Mouse (Mus musculus): ENCODE results near the gene Zscan21.
A peak's percentile ranks its signal among the peaks of the same experiment; 100 is the strongest.

Gene Zscan21

DNA sequence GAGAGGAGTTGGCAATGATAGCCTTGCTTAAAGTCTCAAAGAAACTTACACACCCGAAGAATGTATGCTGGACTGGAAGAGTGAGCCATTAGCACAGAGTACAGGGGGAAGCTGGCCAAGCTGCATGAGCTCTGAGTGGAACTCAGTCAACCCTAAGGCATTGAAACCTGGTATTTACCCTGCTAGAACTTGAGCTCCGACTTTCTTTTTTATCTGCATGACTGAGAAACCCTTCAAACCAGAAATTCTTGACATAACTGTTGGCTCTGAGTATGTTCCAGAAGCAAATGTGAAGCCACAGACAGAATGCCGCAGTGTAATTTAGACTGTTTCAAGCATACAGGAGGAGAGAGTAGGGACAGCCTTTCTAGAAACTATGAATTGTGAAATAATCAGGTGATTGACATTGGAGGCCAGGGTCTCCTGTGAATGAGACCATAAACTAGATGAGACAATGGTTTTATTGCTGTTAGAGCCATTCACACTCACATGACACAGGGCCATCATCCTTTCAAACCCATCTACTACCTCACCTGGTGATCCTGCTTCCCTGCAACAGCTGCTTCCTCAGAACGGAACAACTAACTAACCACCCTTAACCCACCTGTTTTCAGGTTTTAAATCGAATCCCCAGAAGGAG, 15.8 kb downstream of the Zscan21 start:
- DNase-seq = peak; percentile 56 to 69

DNA sequence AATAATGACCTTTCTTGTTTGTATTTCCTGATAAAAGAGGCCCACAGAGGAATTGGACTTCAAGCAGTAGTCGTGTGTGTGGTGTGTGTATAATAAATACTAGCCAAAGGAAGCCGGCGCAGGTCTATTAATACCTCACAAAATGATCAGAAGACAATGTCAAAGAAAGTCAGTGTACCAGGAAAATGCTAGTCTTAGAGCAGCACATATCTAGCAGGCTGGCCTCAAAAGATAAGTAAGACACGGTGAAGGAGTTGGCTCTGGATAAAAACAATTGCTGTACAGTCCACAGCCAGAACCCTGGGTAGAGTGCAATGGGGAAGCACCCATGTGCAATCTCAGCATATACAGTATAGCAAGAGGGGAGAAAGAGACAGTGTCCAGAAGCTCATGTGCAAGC, 20.6 kb downstream of the Zscan21 start:
- DNase-seq = no peak

DNA sequence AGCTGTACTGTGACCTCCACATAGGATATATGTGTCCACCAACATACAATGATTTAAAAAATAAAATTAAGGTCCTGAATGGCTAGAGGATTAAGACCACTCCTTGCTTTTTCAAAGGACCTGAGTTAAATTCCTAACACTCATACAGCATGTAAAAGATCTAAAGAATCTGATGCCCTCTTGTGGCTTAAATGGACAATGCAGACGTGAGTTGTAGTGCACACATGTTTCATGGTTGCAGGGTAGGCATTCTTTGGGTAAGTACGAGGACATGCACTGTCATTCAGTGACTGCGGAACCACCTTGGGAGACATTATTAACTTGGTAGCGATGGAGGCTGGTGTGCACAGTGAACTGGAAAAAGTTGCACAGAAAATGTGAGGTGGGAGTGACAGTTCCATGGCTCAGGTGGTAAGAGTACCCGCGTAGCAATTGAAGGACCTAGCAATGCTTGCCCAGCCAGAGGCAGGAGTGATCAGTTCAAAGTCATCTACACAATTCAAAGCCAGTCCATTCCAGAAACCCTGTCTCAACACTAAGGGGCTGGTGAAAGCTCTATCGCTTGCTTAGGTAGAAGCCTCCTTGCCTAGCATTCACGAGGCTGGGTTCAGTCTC, 21.3 kb downstream of the Zscan21 start:
- peak; percentile 45 to 50 for DNase-seq

DNA sequence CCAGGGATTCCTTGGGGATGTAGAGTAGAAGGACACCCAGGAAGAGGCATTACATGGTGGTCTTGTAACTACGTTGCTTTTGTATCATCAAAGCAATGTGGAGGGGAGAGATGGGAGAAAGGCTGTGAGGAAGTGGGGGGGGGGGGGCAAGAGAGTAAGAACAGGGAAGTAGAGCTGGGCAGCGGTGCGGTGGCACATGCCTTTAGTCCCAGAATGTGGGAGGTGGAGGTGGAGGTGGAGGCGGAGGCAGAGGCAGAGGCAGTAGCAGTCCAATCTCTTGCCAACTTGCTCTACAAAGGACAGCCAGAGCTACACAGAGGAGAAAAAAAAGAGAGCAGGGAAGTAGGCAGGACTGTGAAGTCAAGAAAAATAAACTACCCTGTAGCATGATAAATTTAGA, 21.9 kb downstream of the Zscan21 start:
- DNase-seq = no peak

DNA sequence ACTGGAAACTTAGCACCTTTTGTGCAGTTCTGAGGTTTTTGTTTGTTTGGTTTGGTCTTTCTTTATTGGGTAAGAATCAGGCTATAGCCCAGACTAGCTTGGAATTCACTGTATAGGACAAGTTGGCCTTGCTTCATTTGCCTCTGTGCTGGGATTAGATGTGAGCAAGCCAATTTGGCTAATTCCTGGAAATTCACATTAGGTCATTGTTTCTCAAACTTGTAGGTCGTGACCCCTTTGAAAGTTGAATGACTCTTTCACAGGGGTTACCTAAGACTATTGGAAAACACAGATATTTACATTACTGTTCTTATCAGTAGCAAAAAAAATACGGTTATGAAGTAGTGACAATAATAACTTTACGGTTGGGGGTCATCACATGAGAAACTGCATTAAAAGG, 37.7 kb downstream of the Zscan21 start:
- DNase-seq = no peak

DNA sequence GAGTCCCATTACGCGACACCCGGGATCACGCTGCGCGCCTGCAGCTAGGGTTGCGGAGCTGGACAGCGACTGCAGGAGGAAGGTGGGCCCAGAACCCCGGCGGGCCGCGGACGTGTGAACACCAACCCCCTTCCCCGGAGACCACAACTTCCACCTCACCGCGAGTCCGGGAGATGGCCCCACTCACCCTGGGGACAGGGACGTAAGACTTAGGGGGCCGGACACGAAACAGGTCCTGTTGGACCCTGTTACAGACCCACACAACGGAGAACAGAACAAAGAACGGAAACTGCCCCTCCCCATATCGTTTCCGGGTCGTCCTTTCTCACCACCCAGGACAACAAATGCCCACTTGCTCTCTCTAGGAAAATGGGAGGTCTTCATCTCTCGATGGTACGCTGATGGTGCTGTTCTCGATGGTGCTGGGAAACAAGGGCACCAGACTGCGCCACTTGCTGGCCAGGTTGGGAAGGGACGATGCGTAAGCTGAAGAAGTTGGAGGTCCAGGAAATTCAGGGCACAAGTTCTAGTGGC, 38.8 kb downstream of the Zscan21 start, which contains the start of gene Zfp113:
Gene Zfp113, minus strand, starts transcription at position 302 of the 534 bp plus-strand sequence.
- DNase-seq = peak; percentile 93 to 96

DNA sequence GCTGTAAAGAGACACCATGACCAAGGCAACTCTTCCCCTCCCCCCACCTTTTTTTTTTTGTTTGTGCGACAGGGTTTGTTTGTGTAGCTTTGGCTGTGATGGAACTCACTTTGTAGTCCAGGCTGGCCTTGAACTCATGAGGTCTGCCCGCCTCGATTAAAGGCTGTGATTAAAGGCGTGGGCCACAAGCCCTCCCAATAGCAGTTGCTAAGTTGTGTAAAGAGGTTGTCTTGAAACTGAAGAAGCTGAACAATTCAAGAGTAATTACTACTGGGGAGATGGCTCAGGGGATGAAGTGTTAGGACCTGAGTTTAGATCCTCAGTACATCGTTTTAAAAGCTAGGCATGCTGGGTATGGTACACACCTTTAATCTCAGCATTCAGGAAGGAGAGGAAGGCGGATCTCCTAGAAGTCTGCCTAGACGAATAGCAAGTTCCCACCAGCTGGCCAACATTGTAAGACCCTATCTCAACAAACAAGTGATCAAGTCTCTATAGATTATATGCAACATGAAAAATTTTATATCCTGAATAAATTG, 43.6 kb downstream of the Zscan21 start:
- DNase-seq = no peak

DNA sequence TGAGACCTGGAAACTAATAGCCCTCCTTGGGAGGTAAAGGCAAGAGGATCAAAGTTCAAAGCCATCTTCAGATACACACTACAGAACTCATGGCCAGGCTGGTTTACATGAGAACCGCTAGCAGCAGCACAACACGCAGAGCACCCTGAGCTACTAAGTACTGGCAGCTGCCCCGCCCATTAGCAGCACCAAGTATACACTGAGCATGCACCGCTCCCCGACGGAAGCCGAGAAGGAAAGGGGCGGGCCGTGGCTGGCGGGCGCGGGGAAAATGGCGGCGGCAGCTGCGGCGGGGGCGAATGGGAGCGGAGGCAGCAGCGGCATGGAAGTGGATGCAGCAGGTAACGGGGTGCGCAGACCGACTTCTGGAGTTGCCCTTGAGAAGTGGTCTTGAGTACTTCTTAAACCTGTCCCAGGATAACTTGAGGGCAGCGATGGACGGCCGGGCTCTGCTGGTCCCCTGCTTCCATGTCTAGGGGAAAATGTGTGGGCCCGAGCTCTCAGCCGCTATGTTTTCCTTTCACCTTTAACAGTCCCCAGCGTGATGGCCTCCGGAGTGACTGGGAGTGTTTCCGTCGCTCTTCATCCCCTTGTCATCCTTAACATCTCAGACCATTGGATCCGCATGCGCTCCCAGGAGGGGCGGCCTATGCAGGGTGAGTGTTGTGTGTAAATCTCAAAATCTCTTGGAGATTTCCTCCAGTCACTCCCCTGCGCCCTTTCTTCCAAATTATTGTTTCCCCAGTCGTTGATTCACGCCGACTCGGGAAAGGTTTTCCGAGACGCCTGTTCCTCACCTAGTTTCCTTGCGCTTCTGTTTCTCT, 44.4 kb downstream of the Zscan21 start, which contains the start of gene Cops6:
Gene Cops6, plus strand, starts transcription at position 230 of the 824 bp plus-strand sequence.
- DNase-seq = peak; percentile 91 to 93

DNA sequence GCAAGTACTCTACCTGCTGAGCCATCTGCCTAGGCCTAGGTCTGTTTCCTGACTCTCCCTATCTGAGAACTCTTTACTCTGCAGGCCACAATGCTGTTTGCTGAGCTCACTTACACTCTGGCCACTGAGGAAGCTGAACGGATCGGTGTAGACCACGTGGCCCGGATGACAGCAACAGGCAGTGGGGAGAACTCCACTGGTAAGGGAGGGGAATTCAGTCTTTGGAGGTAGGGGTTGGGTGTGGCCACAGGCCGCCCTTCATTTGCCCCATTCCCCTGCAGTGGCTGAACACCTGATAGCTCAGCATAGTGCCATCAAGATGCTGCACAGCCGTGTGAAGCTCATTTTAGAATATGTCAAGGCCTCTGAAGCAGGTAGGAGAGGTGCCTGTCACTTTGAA, 46.3 kb downstream of the Zscan21 start:
- DNase-seq = no peak

DNA sequence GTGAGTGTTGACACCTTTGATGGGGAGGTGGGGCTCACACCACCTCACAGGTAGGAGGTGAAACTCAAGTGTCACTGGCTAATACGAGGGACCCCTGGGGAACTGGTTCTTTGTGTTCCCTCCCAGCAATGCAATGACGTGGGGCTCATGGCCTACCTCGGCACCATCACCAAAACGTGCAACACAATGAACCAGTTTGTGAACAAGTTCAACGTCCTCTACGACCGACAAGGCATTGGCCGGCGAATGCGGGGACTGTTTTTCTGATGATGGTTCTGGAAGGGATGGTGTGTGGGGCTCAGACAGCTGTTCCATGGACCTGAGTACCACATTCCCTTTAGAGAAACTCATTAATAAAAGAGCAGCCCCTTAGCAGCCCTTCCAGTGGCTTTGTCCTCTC, 46.9 kb downstream of the Zscan21 start:
- DNase-seq = no peak

DNA sequence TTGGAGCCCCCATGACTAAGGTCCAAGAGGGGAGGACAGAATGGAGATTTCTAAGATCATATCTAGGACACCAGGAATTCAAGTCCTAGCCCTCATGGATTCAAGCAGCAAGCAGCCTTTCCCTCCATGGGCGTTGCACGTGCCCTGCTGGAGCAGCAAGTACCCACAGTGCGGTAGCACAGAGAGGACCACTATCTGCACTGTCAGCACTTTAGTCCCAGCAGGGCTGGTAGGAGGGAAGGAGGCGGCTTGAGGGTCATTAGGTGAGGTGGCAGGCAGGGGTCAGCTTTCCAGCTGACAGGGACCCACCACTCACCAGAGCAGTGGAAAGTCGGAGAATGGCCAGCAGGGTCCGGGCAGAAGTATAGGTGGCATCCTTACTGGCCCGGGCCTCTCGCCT, 48.9 kb downstream of the Zscan21 start:
- no peak for DNase-seq

DNA sequence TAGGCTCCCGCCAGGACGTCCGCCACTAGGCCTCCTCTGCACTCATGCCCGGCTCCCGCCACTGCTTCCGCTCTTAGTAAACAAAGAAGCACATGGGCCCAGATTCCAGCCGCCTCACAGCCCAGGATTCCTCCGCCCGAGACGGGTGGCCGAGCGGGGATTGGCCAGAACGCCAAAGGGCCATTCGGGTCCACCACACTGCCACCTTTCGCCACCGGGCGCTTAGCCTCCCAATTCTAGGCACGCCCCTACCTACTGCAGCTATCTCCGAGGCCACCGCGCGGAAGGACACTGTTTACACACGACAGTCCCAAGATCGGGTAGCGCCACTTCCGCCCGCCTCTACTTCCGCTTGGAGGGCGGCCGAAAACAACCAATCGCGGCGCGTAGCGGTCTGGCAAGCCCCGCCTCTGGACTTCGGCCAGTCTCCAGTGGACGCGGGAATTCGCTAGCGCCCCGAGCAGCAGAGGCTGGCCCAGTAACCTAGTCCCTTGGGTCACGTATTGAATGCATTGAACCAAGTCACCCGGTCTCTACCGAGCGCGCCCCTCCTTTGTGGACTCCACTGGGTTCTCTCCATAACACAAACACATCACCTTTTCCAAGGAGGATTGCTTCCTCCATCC, 54.3 kb downstream of the Zscan21 start:
- DNase-seq = peak; percentile 97 to 98

DNA sequence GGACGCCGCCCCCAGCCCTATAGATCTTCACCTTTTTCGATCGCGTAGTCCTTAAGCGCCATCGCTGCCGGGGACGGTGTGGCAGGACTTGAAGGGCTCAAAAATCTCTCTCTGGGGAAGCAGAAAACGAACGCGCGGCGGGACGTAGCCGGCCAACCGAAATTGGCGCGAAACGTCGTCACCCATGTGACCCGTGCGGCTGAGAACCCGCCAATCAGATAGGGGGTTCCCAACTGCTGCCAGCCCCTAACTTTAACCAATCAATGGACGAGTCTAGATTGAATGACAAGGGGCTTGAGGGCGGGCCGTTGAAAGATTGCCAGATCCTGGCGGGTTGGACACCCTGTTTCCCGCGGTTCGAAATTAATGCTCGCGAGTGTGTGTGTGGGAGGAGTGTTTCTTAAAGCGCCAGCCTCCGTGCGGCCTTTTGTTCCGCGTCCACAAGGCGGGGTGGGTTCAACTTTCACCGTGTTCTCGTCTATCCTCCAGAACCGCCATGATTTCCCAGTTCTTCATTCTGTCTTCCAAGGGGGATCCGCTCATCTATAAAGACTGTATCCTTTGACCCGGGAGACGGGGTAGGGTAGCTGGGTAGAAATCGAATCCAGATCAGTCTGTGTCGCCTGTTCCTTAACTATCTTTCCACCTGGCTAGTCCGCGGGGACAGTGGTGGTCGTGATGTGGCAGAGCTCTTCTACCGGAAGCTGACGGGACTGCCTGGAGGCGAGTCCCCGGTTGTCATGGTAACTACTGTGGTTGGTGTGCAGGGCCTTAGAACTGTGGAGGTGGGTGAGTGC, 55.2 kb downstream of the Zscan21 start, which contains the start of the genes Ap4m1 and Mcm7:
Gene Ap4m1, plus strand, starts transcription at position 308 of the 797 bp plus-strand sequence.
Gene Mcm7, minus strand, starts transcription at position 728 of the 797 bp plus-strand sequence.
- DNase-seq = peak; percentile 98 to 99

DNA sequence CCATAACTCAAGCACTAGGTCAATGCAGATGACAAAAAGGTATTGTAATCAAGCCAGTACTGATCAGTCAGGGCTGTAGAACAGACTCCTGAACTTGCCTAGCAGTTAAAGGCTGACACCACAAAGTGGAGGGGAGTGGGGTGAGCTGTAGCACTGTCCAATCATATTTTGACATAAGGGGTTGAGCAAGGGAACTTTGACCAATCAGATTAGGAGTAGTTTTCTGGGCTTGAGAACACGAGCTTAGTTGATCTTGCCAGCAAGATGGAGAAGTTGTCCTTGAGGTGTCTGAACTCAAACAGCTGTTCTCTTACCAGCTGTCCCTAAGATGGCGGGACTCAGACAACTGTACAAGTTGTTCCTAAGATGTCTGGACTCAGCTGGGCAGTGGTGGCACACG, 56.5 kb downstream of the Zscan21 start:
- no peak for DNase-seq
